Mouse (Mus musculus) left cerebral cortex, adult 18-20 months (tissue): ENCODE data around the gene Vsig10l. TPM values are rescaled to one million over a fixed set of nuclear protein-coding genes. Genes with fewer than 3 reads are reported as not detected.

ENCODE experiments used
- DNase-seq, 2 experiments: peaks; one replicate each; pipeline ENCODE4 v3.0.0; 2021 to 2022; ENCODE audit warnings: low spot score in 2 of 2, mixed read lengths in 1 of 2
- microRNA-seq, 2 experiments: library from miRNA; unstranded; fragments of <30 nt; microRNA quantifications; one replicate each; pipeline ENCODE4 v1.2.0; 2021
- total RNA-seq, 2 experiments: library from RNA; stranded (reverse); gene quantifications; 2 replicates each; pipeline ENCODE4 v1.2.3; 2021

The Vsig10l gene
- total RNA-seq, 2 experiments from 2014 or later: 1.2 to 2.5 TPM

DNA sequence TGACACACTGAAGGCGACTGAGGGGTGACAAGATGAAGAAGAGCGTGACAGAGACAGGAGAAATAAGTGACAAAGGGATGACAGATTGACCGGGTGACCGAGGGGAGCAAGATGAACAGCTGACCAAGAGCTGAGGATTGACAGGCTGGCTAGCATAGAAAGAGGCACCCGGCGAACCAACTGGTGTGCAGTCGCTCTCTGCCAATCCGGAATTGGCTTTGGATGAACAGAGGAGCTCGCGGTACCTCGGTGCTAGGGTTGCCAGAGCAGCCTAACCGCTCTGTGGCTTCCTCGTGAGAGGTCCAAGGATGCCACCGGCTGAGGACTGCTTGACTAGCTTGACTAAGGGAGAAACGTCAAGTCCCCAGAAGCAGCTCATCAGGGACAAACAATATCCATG lies 55.4 kb downstream of the Vsig10l start:
- no peak for DNase-seq

Small RNA genes within 50 kb of the gene (microRNA-seq; reads per million reads assigned to microRNA genes)
- gene Mir7051: 0.75 to 1.5 reads per million in 2 experiments

Other genes starting within 250 kb of the Vsig10l start
- 10 to 100 TPM; 21.0 to 22.8 TPM for gene Zfp715, start 149.9 kb upstream of the Vsig10l start, total RNA-seq
- gene Siglecf, start 111.8 kb upstream of the Vsig10l start, total RNA-seq: under 1 TPM; 0.49 to 0.66 TPM
- under 1 TPM in 1 of 2 experiments, not detected in 1; 0.23 TPM for gene Siglecg, start 54.9 kb upstream of the Vsig10l start, total RNA-seq
- not detected for gene Lim2, start 35.5 kb upstream of the Vsig10l start, total RNA-seq
- not detected for gene Nkg7, start 26.1 kb upstream of the Vsig10l start, total RNA-seq
- not detected for gene Cldnd2, start 22.4 kb upstream of the Vsig10l start, total RNA-seq
- 10 to 100 TPM; 59.0 to 64.5 TPM for gene Etfb, start 19.1 kb upstream of the Vsig10l start, total RNA-seq
- under 1 TPM in 1 of 2 experiments, not detected in 1; 0.81 TPM for gene Gm45233, start 19.0 kb upstream of the Vsig10l start, total RNA-seq
- gene Iglon5, start 26.9 kb downstream of the Vsig10l start, total RNA-seq: 10 to 100 TPM; 20.6 to 24.9 TPM
- not detected for gene 4931406B18Rik, start 42.8 kb downstream of the Vsig10l start, total RNA-seq
- 1 to 10 TPM; 3.9 to 4.8 TPM for gene Cd33, start 81.3 kb downstream of the Vsig10l start, total RNA-seq
- gene Zfp658, start 99.1 kb downstream of the Vsig10l start, total RNA-seq: 1 to 10 TPM; 5.2 to 6.0 TPM
- 10 to 100 TPM; 16.3 to 20.9 TPM for gene Zfp719, start 116.5 kb downstream of the Vsig10l start, total RNA-seq
- under 1 TPM in 1 of 2 experiments, not detected in 1; 0.26 TPM for gene Zfp819, start 144.0 kb downstream of the Vsig10l start, total RNA-seq
- gene Ceacam18, start 171.6 kb downstream of the Vsig10l start, total RNA-seq: not detected
- under 1 TPM; 0.82 to 0.91 TPM for gene Siglece, start 197.0 kb downstream of the Vsig10l start, total RNA-seq
- 1 to 10 TPM; 9.0 to 9.5 TPM for gene Ctu1, start 208.9 kb downstream of the Vsig10l start, total RNA-seq
- not detected for gene Klk14, start 227.3 kb downstream of the Vsig10l start, total RNA-seq
- gene Klk13, start 249.4 kb downstream of the Vsig10l start, total RNA-seq: not detected